Mouse (Mus musculus) bone marrow macrophage, adult 2 months (primary cell): ENCODE measurements at regions not wholly inside any gene's neighbourhood (a gene's known extent, or its start where the extent isn't known, plus 50 kb on each side); places are given as distances from the start of the nearest gene placed in this dataset.

Source experiments
- CTCF ChIP-seq: IDR thresholded peaks from 2 replicates; pipeline ENCODE4 v1.5.1; 2012; ENCODE audit warnings: low read depth, mild to moderate bottlenecking, low read length, moderate library complexity
- POLR2A ChIP-seq: IDR thresholded peaks from 2 replicates; pipeline ENCODE4 v1.6.1; 2012; ENCODE audit warnings: mild to moderate bottlenecking, low read depth, low read length, borderline replicate concordance

DNA sequence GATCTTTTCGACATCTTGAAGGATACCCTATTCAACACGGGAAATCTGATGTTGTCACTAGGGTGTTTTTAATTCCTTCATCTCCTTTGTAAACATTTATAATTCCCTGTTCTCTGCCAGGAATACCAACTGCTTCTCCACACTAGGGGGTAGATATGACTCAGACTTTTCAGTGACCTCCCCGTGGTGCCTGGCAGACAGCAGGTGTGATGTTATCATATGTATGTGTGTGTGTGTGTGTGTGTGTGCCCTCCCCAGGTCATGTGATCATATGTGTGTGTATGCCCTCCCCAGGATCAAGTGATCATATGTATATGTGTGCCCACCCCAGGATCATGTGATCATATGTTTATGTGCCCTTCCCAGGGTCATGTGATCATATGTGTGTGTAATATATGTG is 220.9 kb downstream of the Setd4 start:
- no peak for TF ChIP-seq CTCF
- no peak for TF ChIP-seq POLR2A
